Comparison of ENCODE assay signal across 11 mouse cellular contexts in genomic region chr3:158061811-158062523, GRCm38 (mm10). TPM values are rescaled to one million over a fixed set of nuclear protein-coding genes. Genes with fewer than 3 reads are reported as not detected.
DNase-seq lines count a peak whose midpoint lies in the region; ATAC-seq and TF ChIP-seq lines count a peak whose summit lies in the region.
"Had no signal": no experiment of that assay in that cellular context is flagged by ENCODE, and none has a peak within 500 bp of the region (broad histone marks: within the 10 kb centered on the region; RNA-seq: fewer than 3 reads in every experiment).

No protein-coding gene starts in this region.

- no peak overlapping the region for H3K4me2 ChIP-seq in midbrain, embryonic 11.5 days

- H3K4me1 ChIP-seq in midbrain, embryonic 11.5 days (ENCODE audit: control insufficient read depth, insufficient read depth, low read length): no peaks in the 10 kb centered on the region
- no peaks in the 10 kb centered on the region for H3K4me1 ChIP-seq in midbrain, embryonic 10.5 days
- no peaks in the 10 kb centered on the region for H3K4me1 ChIP-seq in liver, adult 2 months (ENCODE audit: control insufficient read depth, insufficient read depth, low read length)
- H3K4me1 ChIP-seq: heart, embryonic 10.5 days had no signal

- no peaks in the 10 kb centered on the region for H3K79me2 ChIP-seq in liver, adult 2 months (ENCODE audit: control insufficient read depth, insufficient read depth, low read length)

- TF ChIP-seq CTCF in liver, adult 2 months (IDR thresholded peaks at IDR 0.05; ENCODE audit: low read depth, low read length): no peak

- TF ChIP-seq POLR2A in liver, adult 2 months (IDR thresholded peaks at IDR 0.05; ENCODE audit: extremely low read depth, insufficient read depth, low read length): no peak

- H3K9ac ChIP-seq in midbrain, embryonic 11.5 days (ENCODE audit: low read length): no peak overlapping the region
- H3K9ac ChIP-seq in liver, adult 2 months (ENCODE audit: low read depth, low read length): no peak overlapping the region

- peak; percentile 16 for DNase-seq in adrenal gland, postnatal 14 days
- DNase-seq in adrenal gland, adult 8-10 months: no peak
- no peak for DNase-seq in midbrain, embryonic 11.5 days (ENCODE audit: low spot score, missing footprints)
- no peak for DNase-seq in midbrain, embryonic 10.5 days (ENCODE audit: low spot score)
- DNase-seq in liver, adult 2 months (ENCODE audit: extremely low read depth, low read depth, low spot score): peak; percentile 77
- DNase-seq in heart, adult 18-20 months: no peak
- no peak for DNase-seq in layer of hippocampus, adult 8-10 months (ENCODE audit: low spot score in 2 of 2)
- DNase-seq: lung, adult 2 months had no signal

- peaks cover 6% of the 10 kb centered on the region for H3K36me3 ChIP-seq in midbrain, embryonic 11.5 days (ENCODE audit: control insufficient read depth, insufficient read depth, low read length)
- H3K36me3 ChIP-seq in midbrain, embryonic 10.5 days: peaks cover 73% of the 10 kb centered on the region
- H3K36me3 ChIP-seq in liver, adult 2 months (ENCODE audit: control insufficient read depth, insufficient read depth, low read length): peaks cover 27% of the 10 kb centered on the region

- 0 out of 2 replicates have a peak, but pooled peaks have one; percentile 38 for ATAC-seq in midbrain, embryonic 11.5 days (ENCODE audit: low FRiP score)
- ATAC-seq in monocyte, adult 5-6 weeks (replicated peaks; ENCODE audit: insufficient number of reproducible peaks, low FRiP score, low TSS enrichment, poor library complexity, severe bottlenecking): peak; percentile 87
- ATAC-seq: hindbrain, postnatal 0 days had no signal

- 93% methylated on average over 5 of the region's 5 CpGs for WGBS in midbrain, embryonic 11.5 days
- 91% methylated on average over 5 of the region's 5 CpGs for whole genome bisulfite sequencing in midbrain, embryonic 10.5 days
- 37% methylated on average over 5 of the region's 5 CpGs for WGBS in liver, adult 2 months

- H3K9me3 ChIP-seq in midbrain, embryonic 11.5 days (ENCODE audit: control insufficient read depth, low read length): no peaks in the 10 kb centered on the region
- no peaks in the 10 kb centered on the region for H3K9me3 ChIP-seq in midbrain, embryonic 10.5 days (replicated peaks)
- H3K9me3 ChIP-seq: heart, embryonic 10.5 days had no signal

- H3K27me3 ChIP-seq in midbrain, embryonic 11.5 days (ENCODE audit: control insufficient read depth, insufficient read depth, low read length): no peaks in the 10 kb centered on the region
- no peaks in the 10 kb centered on the region for H3K27me3 ChIP-seq in midbrain, embryonic 10.5 days (ENCODE audit: low read depth, poor library complexity, severe bottlenecking)
- H3K27me3 ChIP-seq in liver, adult 2 months (ENCODE audit: control insufficient read depth, insufficient read depth, low read length): no peaks in the 10 kb centered on the region

- H3K4me3 ChIP-seq in midbrain, embryonic 11.5 days (ENCODE audit: low read depth, low read length): no peak overlapping the region
- no peak overlapping the region for H3K4me3 ChIP-seq in midbrain, embryonic 10.5 days
- no peak overlapping the region for H3K4me3 ChIP-seq in liver, adult 2 months (ENCODE audit: insufficient read depth, low read depth, low read length)
- H3K4me3 ChIP-seq: heart, embryonic 10.5 days had no signal

- no peak overlapping the region for H3K27ac ChIP-seq in midbrain, embryonic 11.5 days (ENCODE audit: low read depth, low read length)
- no peak overlapping the region for H3K27ac ChIP-seq in midbrain, embryonic 10.5 days (replicated peaks)
- peak overlapping the region; percentile 14; the same call in 1 of the 2 replicates for H3K27ac ChIP-seq in liver, adult 2 months (replicated peaks; ENCODE audit: insufficient read depth, low read depth, low read length)
- H3K27ac ChIP-seq: heart, embryonic 10.5 days; hindbrain, postnatal 0 days had no signal

RNA-seq across cellular contexts. Expression of gene Lrrc40, which starts 25.5 kb away (rescaled TPM):
- 23.9 and 29.0 TPM in 2 replicates for total RNA-seq in adrenal gland, postnatal 14 days (2021)
- total RNA-seq in adrenal gland, adult 8-10 months (2022): 10 to 100 TPM; 33.5 to 47.2 (median 41.3) TPM
- polyA plus RNA-seq in midbrain, embryonic 11.5 days (2014; fragmentation: Nextera tagmentation; extraction: Ambion mirVana): 95.5 and 106 TPM in 2 replicates
- 85.4 and 91.6 TPM in 2 replicates for polyA plus RNA-seq in midbrain, embryonic 10.5 days (2016; fragmentation: Nextera tagmentation; extraction: Ambion mirVana)
- total RNA-seq in liver, adult 2 months (2014; rRNA removed): 15.3 and 19.3 TPM in 2 replicates
- 3.0 and 4.1 TPM in 2 replicates for polyA plus RNA-seq in liver, adult 2 months (2012; rRNA removed)
- total RNA-seq in monocyte, adult 5-6 weeks (2017): 13.2 to 18.2 TPM (median 17.4 TPM) in 3 replicates
- total RNA-seq in heart, adult 18-20 months (2021): 10 to 100 TPM; 10.6 to 10.8 TPM
- total RNA-seq in layer of hippocampus, adult 8-10 months (2022): 10 to 100 TPM; 28.9 to 35.4 (median 31.0) TPM

RNA-seq across cellular contexts. Expression of gene Srsf11, which starts 25.5 kb away (rescaled TPM):
- 154 and 184 TPM in 2 replicates for total RNA-seq in adrenal gland, postnatal 14 days (2021)
- total RNA-seq in adrenal gland, adult 8-10 months (2022): 100 to 1,000 TPM; 105 to 280 (median 186) TPM
- polyA plus RNA-seq in midbrain, embryonic 11.5 days (2014; fragmentation: Nextera tagmentation; extraction: Ambion mirVana): 338 and 356 TPM in 2 replicates
- polyA plus RNA-seq in midbrain, embryonic 10.5 days (2016; fragmentation: Nextera tagmentation; extraction: Ambion mirVana): 318 and 320 TPM in 2 replicates
- 52.6 and 53.8 TPM in 2 replicates for total RNA-seq in liver, adult 2 months (2014; rRNA removed)
- polyA plus RNA-seq in liver, adult 2 months (2012; rRNA removed): 84.9 and 130 TPM in 2 replicates
- 312 to 379 TPM (median 318 TPM) in 3 replicates for total RNA-seq in monocyte, adult 5-6 weeks (2017)
- 10 to 100 TPM; 36.9 to 40.3 TPM for total RNA-seq in heart, adult 18-20 months (2021)
- 100 to 1,000 TPM; 162 to 195 (median 183) TPM for total RNA-seq in layer of hippocampus, adult 8-10 months (2022)

Comparison
In these comparisons a context has a peak if more than half of its experiments do, and no peak if none do; other contexts are left out.
1. DNase-seq: peak in adrenal gland, postnatal 14 days (single experiment) and liver, adult 2 months (single experiment); none in adrenal gland, adult 8-10 months (single experiment), midbrain, embryonic 11.5 days (single experiment), midbrain, embryonic 10.5 days (single experiment), heart, adult 18-20 months (0 of 2) and layer of hippocampus, adult 8-10 months (0 of 2).